Mouse (Mus musculus) CH12.LX (cell line): Measurements from ENCODE around the gene Sept9. TPM values are rescaled to one million over a fixed set of nuclear protein-coding genes. Genes with fewer than 3 reads are reported as not detected.

Experiments used
- DNase-seq: peaks from one replicate; pipeline ENCODE4 v3.0.0-alpha.2; 2013; ENCODE audit errors: extremely low read depth
- H3K27ac ChIP-seq: 2 replicates; pipeline ENCODE4 v1.5.1; 2012; ENCODE audit warnings: low read depth, mild to moderate bottlenecking, control low read depth, moderate library complexity; ENCODE audit not compliant: insufficient read depth
- H3K27me3 ChIP-seq: replicated peaks from 2 replicates; pipeline ENCODE3; 2012; ENCODE audit warnings: inconsistent platforms
- H3K36me3 ChIP-seq, 2 experiments: replicated peaks in 1 of 2; 2 replicates each; pipeline versions ENCODE3 to v1.6.1; 2012; ENCODE audit warnings: inconsistent platforms in 1 of 2, low read length in 1 of 2, mild to moderate bottlenecking in 1 of 2, mixed read lengths in 1 of 2, moderate library complexity in 1 of 2; ENCODE audit not compliant: control insufficient read depth in 1 of 2, insufficient read depth in 1 of 2
- H3K4me1 ChIP-seq, 2 experiments: 2 replicates each; pipeline ENCODE4 v1.6.1; 2012; ENCODE audit warnings: inconsistent platforms in 1 of 2, moderate library complexity in 1 of 2; ENCODE audit not compliant: insufficient read depth in 2 of 2, control insufficient read depth in 1 of 2
- H3K4me2 ChIP-seq: 2 replicates; pipeline ENCODE4 v1.6.1; 2012; ENCODE audit warnings: low read depth, mild to moderate bottlenecking, control low read depth; ENCODE audit not compliant: poor library complexity, insufficient read depth, severe bottlenecking
- H3K4me3 ChIP-seq, 3 experiments: fragments of 150-350 bp in 1 of 3; sonication (generic) in 1 of 3; replicated peaks in 1 of 3; 2 replicates each; pipeline versions ENCODE3 to v1.5.1; 2011 to 2012; ENCODE audit warnings: low read depth in 2 of 3, low read length in 2 of 3, mild to moderate bottlenecking in 2 of 3, moderate library complexity in 2 of 3, control low read depth in 1 of 3, improper control_type of control experiment in 1 of 3, inconsistent platforms in 1 of 3, mixed read lengths in 1 of 3; ENCODE audit not compliant: poor library complexity in 1 of 3
- H3K79me2 ChIP-seq: replicated peaks from 2 replicates; pipeline ENCODE4 v1.6.1; 2012; ENCODE audit warnings: mild to moderate bottlenecking, moderate library complexity; ENCODE audit not compliant: control insufficient read depth, poor library complexity, insufficient read depth, severe bottlenecking; ENCODE audit errors: extremely low read depth
- H3K9ac ChIP-seq: 2 replicates; pipeline ENCODE4 v1.6.1; 2012; ENCODE audit warnings: low read depth, mild to moderate bottlenecking, control low read depth, moderate library complexity; ENCODE audit not compliant: insufficient read depth
- H3K9me3 ChIP-seq: replicated peaks from 2 replicates; pipeline ENCODE3; 2012; ENCODE audit warnings: low read length, inconsistent platforms, mixed read lengths
- BHLHE40 ChIP-seq: IDR thresholded peaks from 2 replicates; pipeline ENCODE4 v1.6.1; 2011; ENCODE audit warnings: mild to moderate bottlenecking, low read depth, low read length, improper control_type of control experiment
- CHD1 ChIP-seq: IDR thresholded peaks from 2 replicates; pipeline ENCODE4 v1.6.1; 2012; ENCODE audit warnings: low read depth, low read length, improper control_type of control experiment, inconsistent platforms
- CHD2 ChIP-seq: IDR thresholded peaks from 2 replicates; pipeline ENCODE4 v1.6.1; 2011; ENCODE audit warnings: low read length, improper control_type of control experiment
- CTCF ChIP-seq, 2 experiments: IDR thresholded peaks in 1 of 2; conservative IDR thresholded peaks in 1 of 2; 2 replicates each; pipeline ENCODE4 v1.5.1; 2011 to 2012; ENCODE audit warnings: low read depth in 2 of 2, low read length in 2 of 2, improper control_type of control experiment in 1 of 2, inconsistent platforms in 1 of 2, mild to moderate bottlenecking in 1 of 2, moderate library complexity in 1 of 2
- E2F4 ChIP-seq: IDR thresholded peaks from 2 replicates; pipeline ENCODE4 v1.6.1; 2011; ENCODE audit warnings: low read depth, low read length, improper control_type of control experiment; ENCODE audit not compliant: insufficient replicate concordance
- ELF1 ChIP-seq: IDR thresholded peaks from 2 replicates; pipeline ENCODE4 v1.6.1; 2014; ENCODE audit warnings: low read depth, mild to moderate bottlenecking, inconsistent platforms, low read length, improper control_type of control experiment
- IRF4 ChIP-seq: IDR thresholded peaks from 2 replicates; pipeline ENCODE4 v1.6.1; 2014; ENCODE audit warnings: low read depth, mild to moderate bottlenecking, inconsistent platforms, low read length, improper control_type of control experiment
- JUN ChIP-seq: IDR thresholded peaks from 2 replicates; pipeline ENCODE4 v1.6.1; 2011; ENCODE audit warnings: low read depth, mild to moderate bottlenecking, low read length, improper control_type of control experiment, moderate library complexity; ENCODE audit not compliant: insufficient read depth
- JUND ChIP-seq: conservative IDR thresholded peaks from 2 replicates; pipeline ENCODE4 v1.6.1; 2011; ENCODE audit warnings: low read depth, low read length, improper control_type of control experiment
- MAX ChIP-seq: IDR thresholded peaks from 2 replicates; pipeline ENCODE4 v1.6.1; 2011; ENCODE audit warnings: low read length, improper control_type of control experiment
- NRF1 ChIP-seq: IDR thresholded peaks from 2 replicates; pipeline ENCODE4 v1.6.1; 2014; ENCODE audit warnings: low read depth, mild to moderate bottlenecking, inconsistent platforms, low read length, improper control_type of control experiment, moderate library complexity
- POLR2A ChIP-seq: IDR thresholded peaks from 2 replicates; pipeline ENCODE4 v1.6.1; 2011; ENCODE audit warnings: low read depth, mild to moderate bottlenecking, improper control_type of control experiment, low read length
- POLR2AphosphoS2 ChIP-seq: IDR thresholded peaks from 2 replicates; pipeline ENCODE4 v1.6.1; 2011; ENCODE audit warnings: low read depth, low read length, improper control_type of control experiment
- RAD21 ChIP-seq: IDR thresholded peaks from 2 replicates; pipeline ENCODE4 v1.6.1; 2011; ENCODE audit warnings: low read depth, mild to moderate bottlenecking, low read length, improper control_type of control experiment, moderate library complexity
- RCOR1 ChIP-seq: conservative IDR thresholded peaks from 2 replicates; pipeline ENCODE4 v1.6.1; 2012; ENCODE audit warnings: low read depth, mild to moderate bottlenecking, inconsistent platforms, low read length, improper control_type of control experiment
- SIN3A ChIP-seq: IDR thresholded peaks from 2 replicates; pipeline ENCODE4 v1.6.1; 2012; ENCODE audit warnings: low read length, improper control_type of control experiment, inconsistent platforms
- SMC3 ChIP-seq: IDR thresholded peaks from 2 replicates; pipeline ENCODE4 v1.6.1; 2011; ENCODE audit warnings: low read depth, low read length, improper control_type of control experiment
- TBP ChIP-seq: conservative IDR thresholded peaks from 2 replicates; pipeline ENCODE4 v1.6.1; 2011; ENCODE audit warnings: low read depth, low read length, improper control_type of control experiment
- UBTF ChIP-seq: IDR thresholded peaks from 2 replicates; pipeline ENCODE4 v1.6.1; 2012; ENCODE audit warnings: low read depth, mild to moderate bottlenecking, inconsistent platforms, low read length, improper control_type of control experiment, moderate library complexity
- USF1 ChIP-seq: IDR thresholded peaks from 2 replicates; pipeline ENCODE4 v1.6.1; 2014; ENCODE audit warnings: low read depth, mild to moderate bottlenecking, inconsistent platforms, low read length, improper control_type of control experiment
- ZC3H11A ChIP-seq: IDR thresholded peaks from 2 replicates; pipeline ENCODE4 v1.6.1; 2012; ENCODE audit warnings: low read depth, mild to moderate bottlenecking, inconsistent platforms, low read length, improper control_type of control experiment
- ZMIZ1 ChIP-seq: IDR thresholded peaks from 2 replicates; pipeline ENCODE4 v1.6.1; 2012; ENCODE audit warnings: low read depth, mild to moderate bottlenecking, inconsistent platforms, low read length, improper control_type of control experiment
- ZNF384 ChIP-seq: IDR thresholded peaks from 2 replicates; pipeline ENCODE4 v1.6.1; 2012; ENCODE audit warnings: low read depth, low read length, improper control_type of control experiment, inconsistent platforms
- dilution Hi-C: fragments of 300-500 bp; cut with MboI; formaldehyde crosslinking; loops from 2 replicates; pipeline ENCODE4 v1.14.3; 2020; ENCODE audit warnings: low sequenced_read_pairs; ENCODE audit not compliant: extremely low pct_unique_long_range_greater_than_20kb, extremely low pct_ligation_motif_present
- in situ Hi-C: fragments of 300-500 bp; cut with MboI; formaldehyde crosslinking; loops from 3 replicates; pipeline ENCODE4 v1.14.3; 2019; ENCODE audit warnings: low sequenced_read_pairs, low pct_ligation_motif_present, low pct_unique_long_range_greater_than_20kb, mixed read lengths
- polyA plus RNA-seq: library from polyadenylated mRNA; unstranded; fragments of >175 nt; gene quantifications from 2 replicates; pipeline ENCODE4 v1.2.1, GENCODE M21; 2012; ENCODE audit warnings: low read depth; ENCODE audit not compliant: insufficient read length
- total RNA-seq, 2 experiments: library from RNA; depleted of rRNA; stranded (reverse); fragments of 300-350 nt in 1 of 2; fragments of >200 nt in 1 of 2; gene quantifications; 2 replicates each; pipeline ENCODE4 v1.2.3; 2012 to 2014

Gene Sept9
- total and polyA plus RNA-seq, 3 experiments, result 47.6 to 128 (median 110) TPM

DNA sequence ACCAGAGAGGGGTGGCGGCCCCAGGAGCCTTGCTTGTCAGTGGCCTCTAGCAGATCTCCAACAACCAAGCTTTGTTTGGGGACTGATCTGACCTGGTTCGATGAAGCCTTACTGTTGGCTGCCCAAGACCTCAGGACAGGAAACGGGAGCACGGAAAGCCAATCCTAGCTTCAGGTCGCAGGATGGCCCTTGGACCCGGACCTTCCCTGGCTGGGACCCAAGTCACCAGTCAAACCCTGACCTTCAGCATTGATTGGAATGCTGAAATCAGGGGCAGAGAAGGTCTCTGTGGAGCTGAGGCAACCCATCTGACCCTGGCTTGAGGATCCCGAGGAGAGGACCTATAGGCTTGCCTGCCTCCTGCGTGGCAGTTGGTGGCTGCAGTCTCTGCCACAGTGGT is 5.1 kb downstream of the Sept9 start:
- Histone ChIP-seq H3K4me1 (peaks cover 0 to 4% of the 10 kb centered on the region in 2 experiments; a peak in 1 of 4 replicates), H3K4me3 (no peak overlapping the region), H3K4me2 (no peak overlapping the region)
- no peak for DNase-seq
- TF ChIP-seq USF1 (no peak), POLR2AphosphoS2 (no peak), ZC3H11A (no peak), MAX (no peak), SIN3A (no peak), JUND (no peak), JUN (no peak), TBP (no peak), ZMIZ1 (no peak), CHD2 (no peak), IRF4 (no peak), E2F4 (no peak), CHD1 (no peak), NRF1 (no peak), ELF1 (no peak), POLR2A (no peak), RAD21 (no peak), UBTF (no peak), BHLHE40 (no peak), RCOR1 (no peak)
- TF ChIP-seq, all 38 proteins: peak for 0
- H3K27ac ChIP-seq, result no peak overlapping the region
- H3K9ac ChIP-seq, result no peak overlapping the region
- dilution Hi-C loops, result no loop called here
- H3K27me3 ChIP-seq, result peaks cover 69% of the 10 kb centered on the region
- H3K9me3 ChIP-seq, result peaks cover 8% of the 10 kb centered on the region
- no peaks in the 10 kb centered on the region for H3K36me3 ChIP-seq
- in situ Hi-C loops, result no loop called here
- no peaks in the 10 kb centered on the region for H3K79me2 ChIP-seq

DNA sequence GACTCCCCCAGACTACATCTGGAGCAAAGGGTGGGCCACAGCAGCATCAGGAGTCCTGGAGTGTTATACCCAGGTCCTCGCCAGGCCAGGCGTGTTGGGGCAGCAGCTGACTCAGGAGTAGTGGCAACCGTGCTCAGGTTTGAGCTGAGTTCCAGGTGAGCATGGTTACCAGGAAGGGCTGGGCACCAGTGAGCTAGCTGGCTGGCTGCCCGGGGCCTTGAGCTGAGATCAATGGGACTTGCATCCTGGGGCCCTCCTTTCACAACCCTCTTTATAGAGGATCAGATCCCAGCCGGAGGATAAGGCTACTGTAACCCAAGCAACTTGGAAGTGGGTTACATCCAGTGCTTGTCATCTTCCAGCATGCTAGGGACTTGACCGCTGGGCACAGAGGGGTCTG is 5.6 kb downstream of the Sept9 start:
- Histone ChIP-seq H3K9ac (no peak overlapping the region), H3K36me3 (no peaks in the 10 kb centered on the region), H3K27me3 (peaks cover 69% of the 10 kb centered on the region), H3K4me2 (no peak overlapping the region), H3K27ac (no peak overlapping the region), H3K79me2 (no peaks in the 10 kb centered on the region), H3K4me3 (no peak overlapping the region), H3K9me3 (peaks cover 11% of the 10 kb centered on the region), H3K4me1 (peaks cover 0 to 4% of the 10 kb centered on the region in 2 experiments; a peak in 1 of 4 replicates)
- TF ChIP-seq USF1 (no peak), JUND (no peak), BHLHE40 (no peak), UBTF (no peak), POLR2A (no peak), ZNF384 (no peak), SMC3 (no peak), CTCF (conservative IDR thresholded peaks at IDR 0.05 in 1 of 2, IDR thresholded peaks at IDR 0.05 in 1 of 2; ENCODE audit: low read depth in 2 of 2, low read length in 2 of 2) (no peak), JUN (no peak)
- in situ Hi-C loops (no loop called here), dilution Hi-C loops (no loop called here)
- no peak for DNase-seq
